Comparison of ENCODE assay signal across 30 mouse cellular contexts in genomic region chr7:96130763-96131162, GRCm38 (mm10). TPM values are rescaled to one million over a fixed set of nuclear protein-coding genes. Genes with fewer than 3 reads are reported as not detected.
"Had no signal": no experiment of that assay in that cellular context is flagged by ENCODE, and none has a peak within 500 bp of the region (broad histone marks: within the 10 kb centered on the region; RNA-seq: fewer than 3 reads in every experiment).

No protein-coding gene starts in this region.

- H3K36me3 ChIP-seq: embryonic facial prominence, embryonic 10.5 days; embryonic facial prominence, embryonic 12.5 days; embryonic facial prominence, embryonic 13.5 days; embryonic facial prominence, embryonic 15.5 days; forebrain, embryonic 10.5 days; forebrain, embryonic 12.5 days; forebrain, embryonic 15.5 days had no signal

- H3K9me3 ChIP-seq: embryonic facial prominence, embryonic 10.5 days; embryonic facial prominence, embryonic 12.5 days; embryonic facial prominence, embryonic 13.5 days; embryonic facial prominence, embryonic 15.5 days; forebrain, embryonic 10.5 days; forebrain, embryonic 12.5 days; forebrain, embryonic 13.5 days; forebrain, embryonic 15.5 days had no signal

- H3K27ac ChIP-seq: embryonic facial prominence, embryonic 10.5 days; embryonic facial prominence, embryonic 12.5 days; embryonic facial prominence, embryonic 13.5 days; embryonic facial prominence, embryonic 15.5 days; forebrain, embryonic 10.5 days; forebrain, embryonic 12.5 days; forebrain, embryonic 13.5 days; forebrain, embryonic 15.5 days; gastrocnemius, adult 2 months; heart, adult 2 months had no signal

- H3K27me3 ChIP-seq: embryonic facial prominence, embryonic 12.5 days; embryonic facial prominence, embryonic 13.5 days; embryonic facial prominence, embryonic 15.5 days; forebrain, embryonic 12.5 days; forebrain, embryonic 13.5 days; forebrain, embryonic 15.5 days had no signal

- H3K4me2 ChIP-seq: embryonic facial prominence, embryonic 12.5 days; embryonic facial prominence, embryonic 13.5 days; embryonic facial prominence, embryonic 15.5 days; forebrain, embryonic 12.5 days; forebrain, embryonic 13.5 days; forebrain, embryonic 15.5 days had no signal

- DNase-seq: cerebellum, adult 2 months; cerebellum, adult 8-10 months; cerebellum, adult 9-10 months; cerebellum, adult 9-11 months; cerebellum, postnatal 10 days; cerebellum, postnatal 14 days; cerebellum, postnatal 25 days; cerebellum, postnatal 36 days; embryo, embryonic 11 days; forebrain, postnatal 0 days; gastrocnemius, adult 2 months; gastrocnemius, postnatal 10 days; gastrocnemius, postnatal 14 days; gastrocnemius, postnatal 25 days; gastrocnemius, postnatal 36 days; heart, adult 18-20 months; heart, adult 2 months had no signal

- H3K9ac ChIP-seq: embryonic facial prominence, embryonic 12.5 days; embryonic facial prominence, embryonic 13.5 days; embryonic facial prominence, embryonic 15.5 days; forebrain, embryonic 12.5 days; forebrain, embryonic 13.5 days; forebrain, embryonic 15.5 days; forebrain, postnatal 0 days had no signal

- ATAC-seq: forebrain, embryonic 13.5 days; forebrain, embryonic 14.5 days; forebrain, embryonic 15.5 days; forebrain, embryonic 16.5 days; forebrain, postnatal 0 days had no signal

- H3K4me1 ChIP-seq: embryonic facial prominence, embryonic 10.5 days; embryonic facial prominence, embryonic 12.5 days; embryonic facial prominence, embryonic 13.5 days; embryonic facial prominence, embryonic 15.5 days; forebrain, embryonic 10.5 days; forebrain, embryonic 12.5 days; forebrain, embryonic 13.5 days; forebrain, embryonic 15.5 days had no signal

- H3K4me3 ChIP-seq: embryonic facial prominence, embryonic 10.5 days; embryonic facial prominence, embryonic 12.5 days; embryonic facial prominence, embryonic 13.5 days; embryonic facial prominence, embryonic 15.5 days; erythroblast, embryonic 14.5 days; forebrain, embryonic 10.5 days; forebrain, embryonic 12.5 days; forebrain, embryonic 13.5 days; forebrain, embryonic 15.5 days; gastrocnemius, adult 2 months; heart, adult 2 months had no signal

RNA-seq across cellular contexts. Expression of gene Tenm4, which starts 40.3 kb away (rescaled TPM):
- total RNA-seq: common myeloid progenitor, adult 5-6 weeks; granulocyte monocyte progenitor cell, adult 5-6 weeks had no signal
- polyA plus RNA-seq: erythroblast, embryonic 14.5 days had no signal
